Mouse (Mus musculus) lung, adult 10 weeks (tissue): Measurements from ENCODE around the gene Hist1h2bm. TPM values are rescaled to one million over a fixed set of nuclear protein-coding genes. Genes with fewer than 3 reads are reported as not detected.

Experiments used
- polyA plus RNA-seq: library from polyadenylated mRNA; stranded (reverse); fragments of 350-450 nt; fragmentation: Illumina TruSeq; extraction: RNeasy Lipid Tissue Mini Kit (QIAGEN cat#74804); gene quantifications from one replicate; pipeline ENCODE4 v1.2.3, GENCODE M21; 2014; ENCODE audit warnings: low read depth, low replicate concordance; ENCODE audit not compliant: insufficient read depth

The Hist1h2bm gene
- polyA plus RNA-seq, result not detected

GRCm38 (mm10) chr13:21721757-21722372 lies at the start of gene Hist1h2bm:
Hist1h2bm (plus strand) TSS chr13:21722044.

GRCm38 (mm10) chr13:21677305-21677704 lies 44.5 kb upstream of the Hist1h2bm start, which contains the start of gene Olfr1360:
Olfr1360 (minus strand) TSS chr13:21677405.

GRCm38 (mm10) chr13:21697811-21698210 lies 24.0 kb upstream of the Hist1h2bm start, which contains the start of gene Olfr1359:
Olfr1359 (plus strand) TSS chr13:21698111.

GRCm38 (mm10) chr13:21715864-21716539 lies 5.8 kb upstream of the Hist1h2bm start, which contains the start of the genes Hist1h2bl and Hist1h2ai:
Hist1h2bl (minus strand) TSS chr13:21716143.
Hist1h2ai (plus strand) TSS chr13:21716422.

GRCm38 (mm10) chr13:21717397-21718357 lies 4.2 kb upstream of the Hist1h2bm start, which contains the start of gene Hist1h3h:
Hist1h3h (plus strand) TSS chr13:21717659.

GRCm38 (mm10) chr13:21734906-21735767 lies 13.3 kb downstream of the Hist1h2bm start, which contains the start of gene Hist1h4j:
Hist1h4j (plus strand) TSS chr13:21735064.

GRCm38 (mm10) chr13:21750159-21751017 lies 28.5 kb downstream of the Hist1h2bm start, which contains the start of gene Hist1h4k:
Hist1h4k (minus strand) TSS chr13:21750505.

GRCm38 (mm10) chr13:21753524-21754285 lies 31.9 kb downstream of the Hist1h2bm start, which contains the start of the genes Hist1h2ak and Hist1h2bn:
Hist1h2ak (minus strand) TSS chr13:21753827.
Hist1h2bn (plus strand) TSS chr13:21754123.

Other genes starting within 250 kb of the Hist1h2bm start
- gene Zkscan4, start 243.1 kb upstream of the Hist1h2bm start, polyA plus RNA-seq, result 2.1 TPM
- gene Gm10065, start 242.6 kb upstream of the Hist1h2bm start, polyA plus RNA-seq, result not detected
- gene AK157302, start 226.8 kb upstream of the Hist1h2bm start, polyA plus RNA-seq, result 0.23 TPM
- 1.6 TPM for gene Gm11273, start 220.6 kb upstream of the Hist1h2bm start, polyA plus RNA-seq
- gene Zkscan8, start 190.9 kb upstream of the Hist1h2bm start, polyA plus RNA-seq, result 1.7 TPM
- gene Olfr1366, start 179.2 kb upstream of the Hist1h2bm start, polyA plus RNA-seq, result not detected
- gene Olfr1535, start 162.2 kb upstream of the Hist1h2bm start, polyA plus RNA-seq, result not detected
- not detected for gene Olfr1364, start 140.3 kb upstream of the Hist1h2bm start, polyA plus RNA-seq
- not detected for gene Olfr1362, start 108.0 kb upstream of the Hist1h2bm start, polyA plus RNA-seq
- gene Olfr11, start 79.5 kb upstream of the Hist1h2bm start, polyA plus RNA-seq, result not detected
- not detected for gene Olfr1361, start 58.7 kb upstream of the Hist1h2bm start, polyA plus RNA-seq
- gene Olfr1360, start 44.6 kb upstream of the Hist1h2bm start, polyA plus RNA-seq, result not detected
- gene Olfr1359, start 23.9 kb upstream of the Hist1h2bm start, polyA plus RNA-seq, result not detected
- not detected for gene Hist1h2bl, start 5.9 kb upstream of the Hist1h2bm start, polyA plus RNA-seq
- gene Hist1h2ai, start 5.6 kb upstream of the Hist1h2bm start, polyA plus RNA-seq, result not detected
- gene Hist1h3h, start 4.4 kb upstream of the Hist1h2bm start, polyA plus RNA-seq, result not detected
- not detected for gene Hist1h4j, start 13.0 kb downstream of the Hist1h2bm start, polyA plus RNA-seq
- not detected for gene Hist1h4k, start 28.5 kb downstream of the Hist1h2bm start, polyA plus RNA-seq
- gene Hist1h2ak, start 31.8 kb downstream of the Hist1h2bm start, polyA plus RNA-seq, result not detected
- not detected for gene Hist1h2bn, start 32.1 kb downstream of the Hist1h2bm start, polyA plus RNA-seq
- gene Hist1h1b, start 58.6 kb downstream of the Hist1h2bm start, polyA plus RNA-seq, result not detected
- not detected for gene Hist1h3i, start 61.3 kb downstream of the Hist1h2bm start, polyA plus RNA-seq
- not detected for gene Hist1h2an, start 65.2 kb downstream of the Hist1h2bm start, polyA plus RNA-seq
- not detected for gene Hist1h2bp, start 65.4 kb downstream of the Hist1h2bm start, polyA plus RNA-seq
- 0.42 TPM for gene Hist1h2bq, start 88.2 kb downstream of the Hist1h2bm start, polyA plus RNA-seq
- not detected for gene Hist1h2ao, start 88.4 kb downstream of the Hist1h2bm start, polyA plus RNA-seq
- 1.4 TPM for gene Hist1h4m, start 89.7 kb downstream of the Hist1h2bm start, polyA plus RNA-seq
- gene Hist1h4n, start 110.2 kb downstream of the Hist1h2bm start, polyA plus RNA-seq, result 1.0 TPM
- not detected for gene Hist1h2ap, start 111.5 kb downstream of the Hist1h2bm start, polyA plus RNA-seq
- not detected for gene Hist1h2br, start 111.7 kb downstream of the Hist1h2bm start, polyA plus RNA-seq
- gene Zfp184, start 223.1 kb downstream of the Hist1h2bm start, polyA plus RNA-seq, result 1.2 TPM